Mouse (Mus musculus) lung, embryonic 14.5 days (tissue): ENCODE data around the gene Nlrc4. TPM values are rescaled to one million over a fixed set of nuclear protein-coding genes. Genes with fewer than 3 reads are reported as not detected.

Source experiments
- ATAC-seq: fragments of 200-750 bp; cut with Nextera tagmentation; 2 replicates; pipeline ENCODE4 v1.8.0; 2017; ENCODE audit warnings: mild to moderate bottlenecking, moderate TSS enrichment, moderate library complexity; ENCODE audit not compliant: insufficient read depth
- DNase-seq: peaks from one replicate; pipeline ENCODE4 v3.0.0-alpha.2; 2015
- H3K27ac ChIP-seq: fragments of 300-500 bp; sonication (generic); 2 replicates; pipeline ENCODE4 v1.5.1; 2014; ENCODE audit warnings: low read depth, mild to moderate bottlenecking, moderate library complexity
- H3K27me3 ChIP-seq: fragments of 300-500 bp; sonication (generic); 2 replicates; pipeline ENCODE4 v1.6.1; 2014; ENCODE audit warnings: low read length, control low read depth; ENCODE audit not compliant: insufficient read depth
- H3K36me3 ChIP-seq: fragments of 300-500 bp; sonication (generic); 2 replicates; pipeline ENCODE4 v1.6.1; 2014; ENCODE audit warnings: control low read depth; ENCODE audit not compliant: insufficient read depth
- H3K4me1 ChIP-seq: fragments of 300-500 bp; sonication (generic); 2 replicates; pipeline ENCODE4 v1.6.1; 2014; ENCODE audit warnings: antibody characterized with exemption, control low read depth; ENCODE audit not compliant: insufficient read depth
- H3K4me2 ChIP-seq: fragments of 300-500 bp; sonication (generic); 2 replicates; pipeline ENCODE4 v1.6.1; 2014; ENCODE audit warnings: mild to moderate bottlenecking
- H3K4me3 ChIP-seq: fragments of 300-500 bp; sonication (generic); 2 replicates; pipeline ENCODE4 v1.5.1; 2014; ENCODE audit warnings: low read depth, low read length
- H3K9ac ChIP-seq: fragments of 300-500 bp; sonication (generic); 2 replicates; pipeline ENCODE4 v1.6.1; 2014
- H3K9me3 ChIP-seq: fragments of 300-500 bp; sonication (generic); 2 replicates; pipeline ENCODE4 v1.6.1; 2016; ENCODE audit warnings: low read depth, low read length, control low read depth
- CTCF ChIP-seq: IDR thresholded peaks from 2 replicates; pipeline ENCODE4 v1.5.1; 2016; ENCODE audit warnings: antibody characterized with exemption, low read depth
- WGBS: fragments of 180-500 bp; shearing (Covaris S2); extraction: QIAGEN DNeasy Blood & Tissue Kit; methylation state at CpG from one replicate; pipeline ENCODE4 v1.1.7; 2014; 5-methylcytosine and 5-hydroxymethylcytosine counted together
- polyA plus RNA-seq: library from polyadenylated mRNA; unstranded; fragments of >200 nt; fragmentation: Nextera tagmentation; extraction: Ambion mirVana; gene quantifications from 2 replicates; pipeline ENCODE4 v1.2.1, GENCODE M21; 2014

Gene Nlrc4
- polyA plus RNA-seq, 1 experiment from 2014 or later: 0.39 TPM

DNA sequence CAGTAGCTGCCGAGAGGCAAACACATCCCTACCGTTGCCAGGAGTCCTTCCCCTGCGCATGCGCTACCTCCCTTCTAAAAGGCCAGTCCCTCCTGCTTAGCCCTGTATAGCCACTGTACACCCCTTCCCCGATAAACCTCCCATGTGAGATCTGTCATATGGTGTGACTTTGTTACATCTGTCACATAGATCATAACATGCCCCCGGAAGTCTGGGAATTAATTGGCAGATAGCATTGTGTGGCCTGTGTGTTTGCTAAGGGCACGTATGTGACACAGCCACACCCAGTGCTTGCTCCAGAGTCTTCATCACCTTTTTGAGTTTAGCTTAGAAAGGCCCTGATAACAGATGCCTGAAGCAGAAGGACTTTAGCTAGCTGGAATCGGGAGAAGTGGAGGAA is 28.9 kb downstream of the Nlrc4 start:
- no peak for TF ChIP-seq CTCF
- no peak overlapping the region for H3K4me2 ChIP-seq
- H3K9ac ChIP-seq: no peak overlapping the region
- H3K4me3 ChIP-seq: no peak overlapping the region
- no peaks in the 10 kb centered on the region for H3K4me1 ChIP-seq
- no peak overlapping the region for H3K27ac ChIP-seq
- DNase-seq (no peak), ATAC-seq (no peak)
- H3K9me3 ChIP-seq: no peaks in the 10 kb centered on the region
- WGBS: 68% methylated on average over 8 of the region's 8 CpGs
- H3K36me3 ChIP-seq: peaks cover 7% of the 10 kb centered on the region; the same call in 1 of the 2 replicates
- H3K27me3 ChIP-seq: no peaks in the 10 kb centered on the region

DNA sequence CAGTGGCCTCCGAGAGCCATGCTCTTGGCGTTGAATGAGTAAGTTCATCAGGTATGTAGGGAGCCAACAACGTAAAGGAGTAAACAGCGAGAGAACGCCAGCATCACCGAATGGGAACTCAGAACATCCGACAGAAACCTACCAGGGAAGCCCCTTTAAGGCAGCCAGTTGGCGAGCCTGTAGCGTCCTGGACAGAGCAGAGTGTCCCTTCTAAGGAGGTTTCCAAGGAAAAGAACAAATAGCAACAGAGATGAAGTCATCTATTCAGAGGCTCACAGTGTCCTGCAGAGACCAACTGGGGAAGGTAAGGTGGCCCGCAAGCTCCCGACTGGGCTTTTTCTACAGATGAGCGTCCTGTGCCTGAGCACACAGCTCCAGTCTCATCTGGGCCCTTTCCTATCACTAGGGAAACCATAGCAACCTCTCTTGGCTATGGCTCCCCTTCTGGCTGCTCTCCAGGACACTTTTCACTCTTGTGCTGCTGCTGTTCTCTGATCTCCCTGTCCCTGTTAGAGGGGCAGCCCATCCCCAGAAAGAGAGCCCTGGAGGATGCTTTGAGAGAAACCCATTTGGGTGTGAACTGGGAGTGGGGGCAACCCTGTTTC is 34.4 kb downstream of the Nlrc4 start:
- Histone ChIP-seq H3K9ac (no peak overlapping the region), H3K4me2 (no peak overlapping the region), H3K9me3 (no peaks in the 10 kb centered on the region), H3K4me1 (no peaks in the 10 kb centered on the region), H3K36me3 (peaks cover 44% of the 10 kb centered on the region), H3K27me3 (no peaks in the 10 kb centered on the region), H3K27ac (no peak overlapping the region), H3K4me3 (no peak overlapping the region)
- peak; percentile 69; the same call in 1 of the 2 replicates for ATAC-seq
- DNase-seq: peak; percentile 76
- WGBS: 85% methylated on average over 12 of the region's 12 CpGs
- no peak for TF ChIP-seq CTCF

DNA sequence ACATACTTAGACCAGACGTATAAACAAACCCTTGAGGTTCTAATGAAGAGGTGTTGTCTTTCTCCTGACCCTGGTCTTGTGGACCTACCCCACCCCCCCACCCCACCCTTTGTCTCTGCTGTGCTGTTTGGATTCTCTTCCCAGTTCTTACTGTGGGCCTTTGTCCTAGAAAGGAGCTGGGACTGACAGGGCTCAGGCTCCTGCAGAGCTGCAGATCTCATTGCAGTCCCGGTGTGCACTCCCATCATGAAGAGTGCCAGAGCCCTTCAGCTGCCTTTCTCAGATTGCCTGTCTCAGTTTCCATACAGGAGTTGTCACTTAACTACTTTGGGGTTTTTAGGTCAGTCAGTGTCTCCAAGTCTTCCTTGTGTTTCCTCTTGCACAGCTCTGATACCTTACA is 38.3 kb downstream of the Nlrc4 start:
- DNase-seq (no peak), ATAC-seq (no peak)
- no peak for TF ChIP-seq CTCF
- WGBS: 68% methylated on average over 2 of the region's 2 CpGs
- Histone ChIP-seq H3K36me3 (peaks cover 70% of the 10 kb centered on the region), H3K4me1 (no peaks in the 10 kb centered on the region), H3K4me2 (no peak overlapping the region), H3K9me3 (no peaks in the 10 kb centered on the region), H3K4me3 (no peak overlapping the region), H3K27me3 (no peaks in the 10 kb centered on the region), H3K9ac (no peak overlapping the region), H3K27ac (no peak overlapping the region)

DNA sequence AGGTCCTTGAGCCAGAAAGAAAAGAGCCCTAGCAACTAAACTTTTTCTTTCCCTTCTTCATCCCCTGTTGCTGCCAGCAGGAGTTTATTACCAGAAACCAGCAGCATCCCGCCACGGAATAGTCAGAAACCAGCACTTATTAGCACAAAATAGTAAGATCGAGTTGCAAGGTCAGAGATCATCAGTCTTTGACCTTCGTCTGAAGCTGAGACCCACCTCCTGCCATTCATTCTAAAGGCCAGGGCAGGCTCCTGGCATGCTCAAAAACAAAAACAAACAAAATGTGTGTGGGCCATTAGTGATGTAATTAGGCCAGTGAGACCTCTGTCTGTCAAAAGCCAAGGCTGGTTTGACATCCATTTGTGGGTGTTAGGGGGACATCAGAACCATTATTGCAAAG is 40.8 kb downstream of the Nlrc4 start:
- no peak for TF ChIP-seq CTCF
- Histone ChIP-seq H3K36me3 (peaks cover 79% of the 10 kb centered on the region), H3K9ac (no peak overlapping the region), H3K9me3 (no peaks in the 10 kb centered on the region), H3K4me1 (no peaks in the 10 kb centered on the region), H3K4me3 (no peak overlapping the region), H3K27me3 (no peaks in the 10 kb centered on the region), H3K4me2 (no peak overlapping the region), H3K27ac (no peak overlapping the region)
- no peak for ATAC-seq
- 38% methylated on average over 4 of the region's 4 CpGs for WGBS
- DNase-seq: no peak

DNA sequence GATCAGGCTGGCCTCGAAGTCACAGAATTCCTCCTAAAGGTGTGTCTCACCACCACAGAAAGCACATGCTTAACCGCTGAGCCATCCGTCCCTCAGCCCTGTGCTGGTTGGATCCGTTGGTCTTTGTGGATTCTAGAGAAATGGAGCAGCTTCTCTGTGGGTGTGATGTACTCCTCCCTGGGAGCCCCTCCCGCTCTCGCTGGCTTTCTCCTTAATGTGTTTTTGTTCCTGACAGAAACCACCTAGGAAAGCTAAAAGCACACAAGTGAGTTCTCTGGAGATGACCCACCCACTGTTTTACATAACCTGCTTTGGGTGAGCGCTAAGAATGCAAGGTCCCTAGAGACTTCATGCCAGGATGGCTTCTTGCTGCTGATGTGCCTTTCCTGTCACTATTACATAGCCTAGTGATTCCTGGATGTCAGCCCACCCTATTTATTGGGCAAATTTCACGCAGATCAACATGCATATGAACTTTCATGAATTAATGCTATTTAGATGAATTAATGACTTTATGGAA is 42.0 kb downstream of the Nlrc4 start:
- no peak overlapping the region for H3K27ac ChIP-seq
- WGBS: 89% methylated on average over 8 of the region's 8 CpGs
- no peak for TF ChIP-seq CTCF
- ATAC-seq: no peak
- no peak for DNase-seq
- H3K4me2 ChIP-seq: no peak overlapping the region
- peaks cover 85% of the 10 kb centered on the region for H3K36me3 ChIP-seq
- H3K27me3 ChIP-seq: no peaks in the 10 kb centered on the region
- H3K4me3 ChIP-seq: no peak overlapping the region
- H3K4me1 ChIP-seq: no peaks in the 10 kb centered on the region
- no peak overlapping the region for H3K9ac ChIP-seq
- H3K9me3 ChIP-seq: no peaks in the 10 kb centered on the region

DNA sequence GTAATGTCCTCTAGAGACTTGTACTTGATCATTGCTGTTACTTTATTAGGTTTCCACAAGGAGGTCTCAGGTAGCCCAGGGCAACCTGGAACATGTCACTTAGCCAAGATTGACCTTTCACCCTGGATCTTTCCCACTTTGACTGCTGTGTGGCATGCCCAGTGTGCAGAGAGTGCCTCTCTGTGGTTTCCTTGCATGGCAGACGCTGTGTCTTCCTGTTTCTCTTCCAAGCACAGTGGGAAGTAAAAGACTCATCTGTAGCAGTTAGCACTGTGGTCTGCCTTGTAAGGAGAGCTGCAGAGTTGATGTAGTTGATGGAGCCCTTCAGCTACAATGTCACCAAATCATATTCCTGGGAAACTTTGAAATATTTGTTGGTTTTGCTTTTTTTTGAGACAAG is 44.3 kb downstream of the Nlrc4 start:
- WGBS: 65% methylated on average over 1 of the region's 1 CpGs
- no peak overlapping the region for H3K4me3 ChIP-seq

DNA sequence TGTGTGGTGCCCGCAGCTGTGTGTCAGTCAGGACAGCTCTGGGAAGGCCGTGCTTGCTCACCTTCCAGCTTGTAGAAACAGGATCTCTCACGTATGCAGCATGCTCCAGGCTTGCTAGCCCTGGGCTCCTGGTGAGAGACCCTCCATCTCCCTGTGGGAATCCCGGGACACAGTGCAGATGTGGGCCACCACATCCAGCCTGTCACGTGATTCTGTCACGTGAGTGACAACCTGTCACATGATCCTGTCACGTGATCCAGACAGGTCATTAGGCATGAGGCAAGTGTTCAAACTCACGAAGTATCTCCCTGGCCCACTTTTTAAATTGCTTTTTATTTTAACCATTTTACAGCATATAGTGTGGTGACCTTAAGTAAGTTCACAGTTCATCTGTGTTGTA is 45.6 kb downstream of the Nlrc4 start:
- H3K9me3 ChIP-seq: no peaks in the 10 kb centered on the region
- no peak for DNase-seq
- 79% methylated on average over 8 of the region's 8 CpGs for WGBS
- H3K4me2 ChIP-seq: no peak overlapping the region
- H3K36me3 ChIP-seq: peaks cover 85% of the 10 kb centered on the region
- H3K4me1 ChIP-seq: no peaks in the 10 kb centered on the region
- no peak for TF ChIP-seq CTCF
- ATAC-seq: no peak
- H3K4me3 ChIP-seq: no peak overlapping the region
- no peak overlapping the region for H3K9ac ChIP-seq
- H3K27me3 ChIP-seq: no peaks in the 10 kb centered on the region
- no peak overlapping the region for H3K27ac ChIP-seq

More for the DNA sequence above, 44.3 kb downstream of the Nlrc4 start:
- no peak for DNase-seq
- H3K36me3 ChIP-seq: peaks cover 86% of the 10 kb centered on the region
- no peaks in the 10 kb centered on the region for H3K9me3 ChIP-seq
- no peaks in the 10 kb centered on the region for H3K27me3 ChIP-seq
- no peak overlapping the region for H3K9ac ChIP-seq
- H3K4me1 ChIP-seq: no peaks in the 10 kb centered on the region
- no peak for TF ChIP-seq CTCF
- no peak for ATAC-seq
- H3K27ac ChIP-seq: no peak overlapping the region
- H3K4me2 ChIP-seq: no peak overlapping the region
